Mouse (Mus musculus) naive thymus-derived CD4-positive, alpha-beta T cell, adult 5 months (primary cell): ENCODE data around the gene Habp4. TPM values are rescaled to one million over a fixed set of nuclear protein-coding genes. Genes with fewer than 3 reads are reported as not detected.

ENCODE experiments used
- polyA plus RNA-seq: library from polyadenylated mRNA; unstranded; fragments of 100-300 nt; shearing (Covaris generic); gene quantifications from one replicate; pipeline ENCODE4 v1.2.1, GENCODE M21; 2017

Gene Habp4
- polyA plus RNA-seq, result 19.9 TPM

DNA sequence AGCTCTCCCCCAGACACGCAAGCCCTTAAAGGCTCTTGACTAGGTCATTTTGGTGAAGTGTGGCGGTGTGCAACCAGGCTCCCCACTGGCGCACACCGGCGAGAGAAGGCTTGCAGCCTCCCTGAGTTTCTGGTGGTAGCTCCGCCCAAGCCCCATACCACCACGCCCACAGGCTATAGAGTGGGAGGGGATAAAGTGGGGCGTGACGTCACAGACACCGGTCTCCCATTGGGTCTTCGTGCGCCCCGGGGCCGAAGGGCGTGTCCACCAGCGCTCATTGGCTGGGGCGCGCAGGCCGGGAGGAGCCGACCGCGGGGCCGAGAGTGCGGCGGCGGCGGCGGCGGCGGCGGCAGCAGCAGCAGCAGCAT, at the start of gene Habp4:
Gene Habp4 (plus strand): TSS at position 277 of the 368 bp plus-strand sequence.

GRCm38 (mm10) chr13:64128858-64129615, 32.6 kb upstream of the Habp4 start, which contains the start of gene Slc35d2:
Slc35d2 (minus strand) TSS chr13:64129368.

DNA sequence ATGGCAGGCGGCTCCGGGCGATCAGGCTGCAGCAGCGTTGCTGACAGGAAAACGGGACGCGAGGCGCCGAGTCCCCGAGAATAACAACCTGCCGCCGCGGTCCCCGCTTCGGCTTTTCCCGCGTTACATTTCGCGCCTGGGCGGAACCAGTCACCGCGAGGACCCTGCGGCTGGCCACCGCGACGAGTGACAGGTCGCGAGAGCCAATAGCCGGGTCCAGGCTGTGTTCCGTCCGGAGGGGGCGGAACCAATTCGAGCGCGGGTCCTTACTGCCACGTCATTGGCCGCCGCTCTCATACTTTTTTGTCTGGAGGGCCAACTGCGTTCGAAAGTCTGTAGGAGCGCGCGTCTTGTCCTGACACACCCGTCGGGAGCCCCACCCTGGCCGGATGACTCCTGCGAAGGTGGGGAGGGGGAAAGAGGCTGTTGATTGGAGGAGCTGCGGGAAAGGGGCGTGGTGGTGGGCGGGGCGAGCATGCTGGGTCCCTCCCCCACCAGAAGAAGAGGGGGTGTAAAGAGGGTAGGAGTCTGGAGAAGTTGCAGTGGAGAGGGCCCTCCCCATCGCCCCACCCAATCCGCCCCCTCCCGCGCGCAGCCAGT, 8.4 kb upstream of the Habp4 start, which contains the start of gene Zfp367:
Gene Zfp367 (minus strand): TSS at position 120 of the 600 bp plus-strand sequence.

Other genes with a start within 250 kb of the Habp4 start
- not detected for gene Hsd17b3, start 72.6 kb upstream of the Habp4 start, polyA plus RNA-seq
- gene Slc35d2, start 32.5 kb upstream of the Habp4 start, polyA plus RNA-seq, result 19.5 TPM
- 7.3 TPM for gene Zfp367, start 8.6 kb upstream of the Habp4 start, polyA plus RNA-seq
- 7.1 TPM for gene Cdc14b, start 113.5 kb downstream of the Habp4 start, polyA plus RNA-seq
- gene Aaed1, start 150.9 kb downstream of the Habp4 start, polyA plus RNA-seq, result 64.1 TPM
- gene Ctsl, start 209.1 kb downstream of the Habp4 start, polyA plus RNA-seq, result 33.2 TPM